In genomic region chr2:174197306-174197945, GRCm38 (mm10) we compare ENCODE assay signal across 33 mouse cellular contexts.
"Had no signal": no experiment of that assay in that cellular context is flagged by ENCODE, and none has a peak within 500 bp of the region (broad histone marks: within the 10 kb centered on the region; RNA-seq: fewer than 3 reads in every experiment).

No protein-coding gene starts in this region.

- H3K36me3 ChIP-seq: heart, embryonic 13.5 days; heart, embryonic 15.5 days; hindbrain, embryonic 10.5 days; hindbrain, embryonic 12.5 days; hindbrain, embryonic 13.5 days; hindbrain, embryonic 15.5 days; intestine, embryonic 15.5 days; kidney, embryonic 15.5 days had no signal

- H3K4me3 ChIP-seq: heart, embryonic 13.5 days; heart, embryonic 15.5 days; hindbrain, embryonic 10.5 days; hindbrain, embryonic 12.5 days; hindbrain, embryonic 13.5 days; hindbrain, embryonic 15.5 days; intestine, embryonic 15.5 days; kidney, embryonic 15.5 days; layer of hippocampus, adult 2 months; left cerebral cortex, adult 2 months had no signal

- DNase-seq: heart, postnatal 14 days; heart, postnatal 36 days; heart, postnatal 4 days; kidney, adult 11 months; kidney, adult 18-20 months; kidney, adult 2 months; kidney, adult 8-10 months; kidney, adult 9 months; kidney, postnatal 10 days; kidney, postnatal 14 days; kidney, postnatal 25 days; kidney, postnatal 36 days; kidney, postnatal 4 days; layer of hippocampus, adult 9-11 months; layer of hippocampus, postnatal 36 days had no signal

- ATAC-seq: hindbrain, embryonic 16.5 days; hindbrain, postnatal 0 days; inflammation-experienced regulatory T-cells, adult 6 months; intestine, embryonic 15.5 days; intestine, embryonic 16.5 days; intestine, postnatal 0 days had no signal

- H3K9me3 ChIP-seq: heart, embryonic 13.5 days; heart, embryonic 15.5 days; hindbrain, embryonic 10.5 days; hindbrain, embryonic 12.5 days; hindbrain, embryonic 13.5 days; hindbrain, embryonic 15.5 days; intestine, embryonic 15.5 days; kidney, embryonic 15.5 days had no signal

- H3K4me1 ChIP-seq: heart, embryonic 15.5 days; hindbrain, embryonic 10.5 days; hindbrain, embryonic 12.5 days; hindbrain, embryonic 13.5 days; hindbrain, embryonic 15.5 days; intestine, embryonic 15.5 days had no signal

- H3K4me2 ChIP-seq: heart, embryonic 11.5 days; heart, embryonic 13.5 days; heart, embryonic 15.5 days; hindbrain, embryonic 12.5 days; hindbrain, embryonic 13.5 days; hindbrain, embryonic 14.5 days; hindbrain, embryonic 15.5 days; intestine, embryonic 15.5 days; kidney, embryonic 15.5 days had no signal

- H3K9ac ChIP-seq: heart, embryonic 13.5 days; heart, embryonic 15.5 days; hindbrain, embryonic 12.5 days; hindbrain, embryonic 13.5 days; hindbrain, embryonic 14.5 days; hindbrain, embryonic 15.5 days; intestine, embryonic 15.5 days; kidney, embryonic 15.5 days had no signal

- H3K27ac ChIP-seq: heart, embryonic 13.5 days; heart, embryonic 15.5 days; hindbrain, embryonic 10.5 days; hindbrain, embryonic 12.5 days; hindbrain, embryonic 13.5 days; hindbrain, embryonic 14.5 days; hindbrain, embryonic 15.5 days; hindbrain, postnatal 0 days; intestine, embryonic 15.5 days; kidney, embryonic 15.5 days; kidney, postnatal 0 days; layer of hippocampus, adult 2 months; left cerebral cortex, adult 2 months had no signal

- H3K27me3 ChIP-seq: heart, embryonic 13.5 days; heart, embryonic 15.5 days; hindbrain, embryonic 12.5 days; hindbrain, embryonic 13.5 days; hindbrain, embryonic 15.5 days; intestine, embryonic 15.5 days; kidney, embryonic 15.5 days had no signal
